Mouse (Mus musculus) CH12.LX (cell line): ENCODE data around the gene 9930022D16Rik. TPM values are rescaled to one million over a fixed set of nuclear protein-coding genes. Genes with fewer than 3 reads are reported as not detected.
A peak's percentile ranks its signal among the peaks of the same experiment; 100 is the strongest.

Experiments used
- DNase-seq: peaks from one replicate; pipeline ENCODE4 v3.0.0-alpha.2; 2013; ENCODE audit errors: extremely low read depth
- H3K27ac ChIP-seq: 2 replicates; pipeline ENCODE4 v1.5.1; 2012; ENCODE audit warnings: low read depth, mild to moderate bottlenecking, control low read depth, moderate library complexity; ENCODE audit not compliant: insufficient read depth
- H3K27me3 ChIP-seq: replicated peaks from 2 replicates; pipeline ENCODE3; 2012; ENCODE audit warnings: inconsistent platforms
- H3K36me3 ChIP-seq, 2 experiments: replicated peaks in 1 of 2; 2 replicates each; pipeline versions ENCODE3 to v1.6.1; 2012; ENCODE audit warnings: inconsistent platforms in 1 of 2, low read length in 1 of 2, mild to moderate bottlenecking in 1 of 2, mixed read lengths in 1 of 2, moderate library complexity in 1 of 2; ENCODE audit not compliant: control insufficient read depth in 1 of 2, insufficient read depth in 1 of 2
- H3K4me1 ChIP-seq, 2 experiments: 2 replicates each; pipeline ENCODE4 v1.6.1; 2012; ENCODE audit warnings: inconsistent platforms in 1 of 2, moderate library complexity in 1 of 2; ENCODE audit not compliant: insufficient read depth in 2 of 2, control insufficient read depth in 1 of 2
- H3K4me2 ChIP-seq: 2 replicates; pipeline ENCODE4 v1.6.1; 2012; ENCODE audit warnings: low read depth, mild to moderate bottlenecking, control low read depth; ENCODE audit not compliant: poor library complexity, insufficient read depth, severe bottlenecking
- H3K4me3 ChIP-seq, 3 experiments: fragments of 150-350 bp in 1 of 3; sonication (generic) in 1 of 3; replicated peaks in 1 of 3; 2 replicates each; pipeline versions ENCODE3 to v1.5.1; 2011 to 2012; ENCODE audit warnings: low read depth in 2 of 3, low read length in 2 of 3, mild to moderate bottlenecking in 2 of 3, moderate library complexity in 2 of 3, control low read depth in 1 of 3, improper control_type of control experiment in 1 of 3, inconsistent platforms in 1 of 3, mixed read lengths in 1 of 3; ENCODE audit not compliant: poor library complexity in 1 of 3
- H3K79me2 ChIP-seq: replicated peaks from 2 replicates; pipeline ENCODE4 v1.6.1; 2012; ENCODE audit warnings: mild to moderate bottlenecking, moderate library complexity; ENCODE audit not compliant: control insufficient read depth, poor library complexity, insufficient read depth, severe bottlenecking; ENCODE audit errors: extremely low read depth
- H3K9ac ChIP-seq: 2 replicates; pipeline ENCODE4 v1.6.1; 2012; ENCODE audit warnings: low read depth, mild to moderate bottlenecking, control low read depth, moderate library complexity; ENCODE audit not compliant: insufficient read depth
- H3K9me3 ChIP-seq: replicated peaks from 2 replicates; pipeline ENCODE3; 2012; ENCODE audit warnings: low read length, inconsistent platforms, mixed read lengths
- BHLHE40 ChIP-seq: IDR thresholded peaks from 2 replicates; pipeline ENCODE4 v1.6.1; 2011; ENCODE audit warnings: mild to moderate bottlenecking, low read depth, low read length, improper control_type of control experiment
- CHD1 ChIP-seq: IDR thresholded peaks from 2 replicates; pipeline ENCODE4 v1.6.1; 2012; ENCODE audit warnings: low read depth, low read length, improper control_type of control experiment, inconsistent platforms
- CHD2 ChIP-seq: IDR thresholded peaks from 2 replicates; pipeline ENCODE4 v1.6.1; 2011; ENCODE audit warnings: low read length, improper control_type of control experiment
- CTCF ChIP-seq, 2 experiments: IDR thresholded peaks in 1 of 2; conservative IDR thresholded peaks in 1 of 2; 2 replicates each; pipeline ENCODE4 v1.5.1; 2011 to 2012; ENCODE audit warnings: low read depth in 2 of 2, low read length in 2 of 2, improper control_type of control experiment in 1 of 2, inconsistent platforms in 1 of 2, mild to moderate bottlenecking in 1 of 2, moderate library complexity in 1 of 2
- E2F4 ChIP-seq: IDR thresholded peaks from 2 replicates; pipeline ENCODE4 v1.6.1; 2011; ENCODE audit warnings: low read depth, low read length, improper control_type of control experiment; ENCODE audit not compliant: insufficient replicate concordance
- ELF1 ChIP-seq: IDR thresholded peaks from 2 replicates; pipeline ENCODE4 v1.6.1; 2014; ENCODE audit warnings: low read depth, mild to moderate bottlenecking, inconsistent platforms, low read length, improper control_type of control experiment
- EP300 ChIP-seq: IDR thresholded peaks from 2 replicates; pipeline ENCODE4 v1.6.1; 2011; ENCODE audit warnings: low read length, improper control_type of control experiment
- ETS1 ChIP-seq: conservative IDR thresholded peaks from 2 replicates; pipeline ENCODE4 v1.6.1; 2012; ENCODE audit warnings: low read depth, mild to moderate bottlenecking, inconsistent platforms, low read length, improper control_type of control experiment, moderate library complexity
- GABPA ChIP-seq: IDR thresholded peaks from 2 replicates; pipeline ENCODE4 v1.6.1; 2012; ENCODE audit warnings: low read depth, low read length, improper control_type of control experiment, inconsistent platforms; ENCODE audit not compliant: insufficient replicate concordance
- HCFC1 ChIP-seq: IDR thresholded peaks from 2 replicates; pipeline ENCODE4 v1.6.1; 2012; ENCODE audit warnings: low read depth, mild to moderate bottlenecking, inconsistent platforms, low read length, improper control_type of control experiment
- IRF4 ChIP-seq: IDR thresholded peaks from 2 replicates; pipeline ENCODE4 v1.6.1; 2014; ENCODE audit warnings: low read depth, mild to moderate bottlenecking, inconsistent platforms, low read length, improper control_type of control experiment
- JUN ChIP-seq: IDR thresholded peaks from 2 replicates; pipeline ENCODE4 v1.6.1; 2011; ENCODE audit warnings: low read depth, mild to moderate bottlenecking, low read length, improper control_type of control experiment, moderate library complexity; ENCODE audit not compliant: insufficient read depth
- JUND ChIP-seq: conservative IDR thresholded peaks from 2 replicates; pipeline ENCODE4 v1.6.1; 2011; ENCODE audit warnings: low read depth, low read length, improper control_type of control experiment
- KAT2A ChIP-seq: IDR thresholded peaks from 2 replicates; pipeline ENCODE4 v1.6.1; 2012; ENCODE audit warnings: low read length, improper control_type of control experiment, inconsistent platforms; ENCODE audit not compliant: insufficient replicate concordance
- MAFK ChIP-seq: IDR thresholded peaks from 2 replicates; pipeline ENCODE4 v1.6.1; 2011; ENCODE audit warnings: low read length, improper control_type of control experiment; ENCODE audit not compliant: insufficient replicate concordance
- MAX ChIP-seq: IDR thresholded peaks from 2 replicates; pipeline ENCODE4 v1.6.1; 2011; ENCODE audit warnings: low read length, improper control_type of control experiment
- MAZ ChIP-seq: IDR thresholded peaks from 2 replicates; pipeline ENCODE4 v1.6.1; 2012; ENCODE audit warnings: low read depth, mild to moderate bottlenecking, inconsistent platforms, low read length, improper control_type of control experiment, moderate library complexity
- MEF2A ChIP-seq: IDR thresholded peaks from 2 replicates; pipeline ENCODE4 v1.6.1; 2014; ENCODE audit warnings: low read depth, mild to moderate bottlenecking, inconsistent platforms, low read length, improper control_type of control experiment, borderline replicate concordance
- MXI1 ChIP-seq: IDR thresholded peaks from 2 replicates; pipeline ENCODE4 v1.6.1; 2011; ENCODE audit warnings: mild to moderate bottlenecking, low read depth, low read length, improper control_type of control experiment
- MYC ChIP-seq: IDR thresholded peaks from 2 replicates; pipeline ENCODE4 v1.6.1; 2011; ENCODE audit warnings: low read depth, mild to moderate bottlenecking, improper control_type of control experiment, low read length
- NELFE ChIP-seq: IDR thresholded peaks from 2 replicates; pipeline ENCODE4 v1.6.1; 2011; ENCODE audit warnings: low read depth, low read length, improper control_type of control experiment
- NRF1 ChIP-seq: IDR thresholded peaks from 2 replicates; pipeline ENCODE4 v1.6.1; 2014; ENCODE audit warnings: low read depth, mild to moderate bottlenecking, inconsistent platforms, low read length, improper control_type of control experiment, moderate library complexity
- PAX5 ChIP-seq: IDR thresholded peaks from 2 replicates; pipeline ENCODE4 v1.6.1; 2012; ENCODE audit warnings: low read length, inconsistent platforms, mixed read lengths
- POLR2A ChIP-seq: IDR thresholded peaks from 2 replicates; pipeline ENCODE4 v1.6.1; 2011; ENCODE audit warnings: low read depth, mild to moderate bottlenecking, improper control_type of control experiment, low read length
- POLR2AphosphoS2 ChIP-seq: IDR thresholded peaks from 2 replicates; pipeline ENCODE4 v1.6.1; 2011; ENCODE audit warnings: low read depth, low read length, improper control_type of control experiment
- RAD21 ChIP-seq: IDR thresholded peaks from 2 replicates; pipeline ENCODE4 v1.6.1; 2011; ENCODE audit warnings: low read depth, mild to moderate bottlenecking, low read length, improper control_type of control experiment, moderate library complexity
- RCOR1 ChIP-seq: conservative IDR thresholded peaks from 2 replicates; pipeline ENCODE4 v1.6.1; 2012; ENCODE audit warnings: low read depth, mild to moderate bottlenecking, inconsistent platforms, low read length, improper control_type of control experiment
- SIN3A ChIP-seq: IDR thresholded peaks from 2 replicates; pipeline ENCODE4 v1.6.1; 2012; ENCODE audit warnings: low read length, improper control_type of control experiment, inconsistent platforms
- SMC3 ChIP-seq: IDR thresholded peaks from 2 replicates; pipeline ENCODE4 v1.6.1; 2011; ENCODE audit warnings: low read depth, low read length, improper control_type of control experiment
- TBP ChIP-seq: conservative IDR thresholded peaks from 2 replicates; pipeline ENCODE4 v1.6.1; 2011; ENCODE audit warnings: low read depth, low read length, improper control_type of control experiment
- TCF12 ChIP-seq: IDR thresholded peaks from 2 replicates; pipeline ENCODE4 v1.6.1; 2014; ENCODE audit warnings: low read depth, mild to moderate bottlenecking, inconsistent platforms, low read length, improper control_type of control experiment
- UBTF ChIP-seq: IDR thresholded peaks from 2 replicates; pipeline ENCODE4 v1.6.1; 2012; ENCODE audit warnings: low read depth, mild to moderate bottlenecking, inconsistent platforms, low read length, improper control_type of control experiment, moderate library complexity
- USF1 ChIP-seq: IDR thresholded peaks from 2 replicates; pipeline ENCODE4 v1.6.1; 2014; ENCODE audit warnings: low read depth, mild to moderate bottlenecking, inconsistent platforms, low read length, improper control_type of control experiment
- USF2 ChIP-seq: conservative IDR thresholded peaks from 2 replicates; pipeline ENCODE4 v1.6.1; 2011; ENCODE audit warnings: low read depth, low read length, improper control_type of control experiment
- ZC3H11A ChIP-seq: IDR thresholded peaks from 2 replicates; pipeline ENCODE4 v1.6.1; 2012; ENCODE audit warnings: low read depth, mild to moderate bottlenecking, inconsistent platforms, low read length, improper control_type of control experiment
- ZKSCAN1 ChIP-seq: IDR thresholded peaks from 2 replicates; pipeline ENCODE4 v1.6.1; 2012; ENCODE audit warnings: low read depth, inconsistent platforms, low read length, improper control_type of control experiment, borderline replicate concordance
- ZMIZ1 ChIP-seq: IDR thresholded peaks from 2 replicates; pipeline ENCODE4 v1.6.1; 2012; ENCODE audit warnings: low read depth, mild to moderate bottlenecking, inconsistent platforms, low read length, improper control_type of control experiment
- ZNF384 ChIP-seq: IDR thresholded peaks from 2 replicates; pipeline ENCODE4 v1.6.1; 2012; ENCODE audit warnings: low read depth, low read length, improper control_type of control experiment, inconsistent platforms
- dilution Hi-C: fragments of 300-500 bp; cut with MboI; formaldehyde crosslinking; loops from 2 replicates; pipeline ENCODE4 v1.14.3; 2020; ENCODE audit warnings: low sequenced_read_pairs; ENCODE audit not compliant: extremely low pct_unique_long_range_greater_than_20kb, extremely low pct_ligation_motif_present
- in situ Hi-C: fragments of 300-500 bp; cut with MboI; formaldehyde crosslinking; loops from 3 replicates; pipeline ENCODE4 v1.14.3; 2019; ENCODE audit warnings: low sequenced_read_pairs, low pct_ligation_motif_present, low pct_unique_long_range_greater_than_20kb, mixed read lengths
- polyA plus RNA-seq: library from polyadenylated mRNA; unstranded; fragments of >175 nt; gene quantifications from 2 replicates; pipeline ENCODE4 v1.2.1, GENCODE M21; 2012; ENCODE audit warnings: low read depth; ENCODE audit not compliant: insufficient read length
- total RNA-seq, 2 experiments: library from RNA; depleted of rRNA; stranded (reverse); fragments of 300-350 nt in 1 of 2; fragments of >200 nt in 1 of 2; gene quantifications; 2 replicates each; pipeline ENCODE4 v1.2.3; 2012 to 2014

Gene 9930022D16Rik
- total and polyA plus RNA-seq, 3 experiments: 0.08 TPM; not detected in 1

- in situ Hi-C loops: no loop called here
- no peaks in the 10 kb centered on the region for H3K27me3 ChIP-seq
- dilution Hi-C loops: no loop called here
- H3K9me3 ChIP-seq: peaks cover 7% of the 10 kb centered on the region
- no peak overlapping the region for H3K9ac ChIP-seq
- peaks cover 30 to 59% of the 10 kb centered on the region in 2 experiments for H3K4me1 ChIP-seq
- no peak overlapping the region for H3K27ac ChIP-seq
- H3K4me3 ChIP-seq: no peak overlapping the region
- TF ChIP-seq ZMIZ1 (no peak), KAT2A (no peak), CHD2 (no peak), BHLHE40 (peak; percentile 82), POLR2AphosphoS2 (no peak), USF2 (no peak), PAX5 (no peak), JUN (no peak), MXI1 (peak; percentile 39; the same call in 1 of the 2 replicates), HCFC1 (no peak), RCOR1 (no peak), RAD21 (no peak), IRF4 (peak; percentile 47; the same call in 1 of the 2 replicates), SMC3 (no peak), POLR2A (no peak), MAFK (no peak), MYC (no peak), MEF2A (peak; percentile 49; the same call in 1 of the 2 replicates), MAX (no peak), ZNF384 (no peak), ELF1 (no peak), MAZ (no peak), EP300 (0 out of 2 replicates have a peak, but pooled peaks have one; percentile 18), UBTF (no peak), ETS1 (peak; percentile 79), JUND (no peak), USF1 (no peak), ZC3H11A (no peak), NRF1 (no peak), TBP (no peak), E2F4 (no peak), GABPA (no peak), CHD1 (peak; percentile 46; the same call in 1 of the 2 replicates), CTCF (conservative IDR thresholded peaks at IDR 0.05 in 1 of 2, IDR thresholded peaks at IDR 0.05 in 1 of 2; ENCODE audit: low read depth in 2 of 2, low read length in 2 of 2) (no peak), ZKSCAN1 (no peak), SIN3A (peak; percentile 23; the same call in 1 of the 2 replicates), NELFE (no peak), TCF12 (peak; percentile 37; the same call in 1 of the 2 replicates)
- no peaks in the 10 kb centered on the region for H3K36me3 ChIP-seq
- H3K4me2 ChIP-seq: no peak overlapping the region
- no peak for DNase-seq
- no peaks in the 10 kb centered on the region for H3K79me2 ChIP-seq
Measured at GRCm38 (mm10) chr11:109417472-109418040, 3.8 kb downstream of the 9930022D16Rik start.
